Mouse (Mus musculus): ENCODE measurements around the gene Tnfaip8l3. TPM values are rescaled to one million over a fixed set of nuclear protein-coding genes. Genes with fewer than 3 reads are reported as not detected.

Tnfaip8l3 gene
- polyA plus RNA-seq, 1 experiment from 2014 or later: 0.31 TPM

DNA sequence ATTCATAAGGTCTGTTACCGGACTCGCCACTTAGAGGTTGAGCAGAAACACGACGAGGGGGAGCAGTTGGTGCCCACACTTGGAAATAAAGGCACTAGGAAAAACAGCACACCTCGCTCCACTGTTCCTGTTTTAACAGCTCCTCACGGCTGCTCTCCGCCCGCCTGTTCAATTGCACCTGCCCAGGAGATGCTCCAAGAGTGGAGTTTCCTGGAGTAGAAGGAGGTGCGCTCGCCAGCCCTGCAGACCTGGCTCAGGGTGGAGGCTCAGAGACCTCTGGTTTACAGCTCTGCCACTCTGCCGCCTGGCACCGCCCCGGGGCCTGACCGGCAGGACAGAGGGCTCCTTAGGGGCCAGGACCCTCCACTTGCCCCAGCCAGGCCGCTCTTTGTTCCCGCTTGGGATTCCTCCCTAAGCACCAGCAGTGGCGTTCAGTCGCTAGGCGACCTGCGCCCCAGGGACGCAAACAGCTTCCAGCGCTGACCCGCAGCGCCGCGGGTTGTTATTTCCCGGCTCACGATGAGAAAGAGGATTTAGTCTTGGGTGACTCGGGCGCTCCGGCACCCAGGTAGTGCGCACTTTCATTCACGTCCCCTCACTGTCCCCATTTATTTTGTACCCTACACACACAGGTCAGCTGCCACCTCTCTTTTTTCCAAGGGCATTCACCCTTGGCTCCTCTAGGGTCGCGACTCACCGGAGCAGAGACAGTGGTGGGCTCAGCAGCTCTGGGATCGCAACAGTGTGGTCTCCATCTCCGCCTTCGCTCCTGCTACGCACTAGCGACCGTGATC is 93.7 kb downstream of the Tnfaip8l3 start:
- 1% methylated on average over 42 of the region's 42 CpGs for WGBS
- peaks cover 32% of the 10 kb centered on the region for H3K27me3 ChIP-seq (ENCODE audit: control insufficient read depth, insufficient read depth, low read length)
- H3K27ac ChIP-seq (ENCODE audit: low read depth, low read length): no peak overlapping the region
- no peaks in the 10 kb centered on the region for H3K9me3 ChIP-seq (ENCODE audit: control insufficient read depth, low read length)
- H3K4me1 ChIP-seq (ENCODE audit: control insufficient read depth, insufficient read depth, low read length): 0 out of 2 replicates have a peak, but pooled peaks cover 5% of the 10 kb centered on the region
- ATAC-seq (ENCODE audit: low FRiP score, low TSS enrichment): peak; percentile 69; the same call in 1 of the 2 replicates
- no peaks in the 10 kb centered on the region for H3K36me3 ChIP-seq (ENCODE audit: control insufficient read depth, insufficient read depth, low read length)
- peak overlapping the region; percentile 87 for H3K4me2 ChIP-seq (replicated peaks; ENCODE audit: low read depth, low read length)
- peak overlapping the region; percentile 42 for H3K4me3 ChIP-seq (ENCODE audit: low read length)
- no peak overlapping the region for H3K9ac ChIP-seq (ENCODE audit: low read depth, low read length)

DNA sequence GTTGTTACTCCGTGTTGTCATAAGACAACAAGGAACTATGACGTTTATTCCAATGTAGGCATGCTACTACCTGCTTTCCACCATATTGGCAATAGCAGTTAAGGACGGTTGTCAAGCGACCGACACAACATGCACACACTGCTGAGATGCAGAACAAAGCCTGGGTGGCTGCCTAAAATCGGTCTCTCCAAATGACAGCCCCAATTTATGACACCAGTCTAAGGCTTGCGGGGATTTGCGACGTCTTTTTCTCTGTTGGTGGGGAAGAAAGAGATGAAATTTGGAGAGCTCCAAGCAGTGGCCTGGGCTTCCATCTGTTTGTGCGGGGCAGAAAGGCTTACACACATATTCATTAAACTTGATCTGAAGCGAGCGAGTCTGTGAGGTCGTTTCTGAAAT is 94.3 kb downstream of the Tnfaip8l3 start:
- 0 out of 2 replicates have a peak, but pooled peaks cover 5% of the 10 kb centered on the region for H3K4me1 ChIP-seq (ENCODE audit: control insufficient read depth, insufficient read depth, low read length)
- H3K4me2 ChIP-seq (replicated peaks; ENCODE audit: low read depth, low read length): no peak overlapping the region; the same call in 1 of the 2 replicates
- peak overlapping the region; percentile 42; the same call in 1 of the 2 replicates for H3K4me3 ChIP-seq (ENCODE audit: low read length)
- WGBS: 16% methylated on average over 13 of the region's 13 CpGs
- H3K27me3 ChIP-seq (ENCODE audit: control insufficient read depth, insufficient read depth, low read length): peaks cover 32% of the 10 kb centered on the region
- no peak overlapping the region for H3K9ac ChIP-seq (ENCODE audit: low read depth, low read length)
- no peak for ATAC-seq (ENCODE audit: low FRiP score, low TSS enrichment)
- H3K27ac ChIP-seq (ENCODE audit: low read depth, low read length): no peak overlapping the region
- H3K9me3 ChIP-seq (ENCODE audit: control insufficient read depth, low read length): no peaks in the 10 kb centered on the region
- no peaks in the 10 kb centered on the region for H3K36me3 ChIP-seq (ENCODE audit: control insufficient read depth, insufficient read depth, low read length)

Other genes with a start within 250 kb of the Tnfaip8l3 start
- gene Sln, start 218.2 kb downstream of the Tnfaip8l3 start, polyA plus RNA-seq (2014; fragmentation: Nextera tagmentation; extraction: Ambion mirVana): 0.39 and 0.49 TPM in 2 replicates
- 0.24 and 0.41 TPM in 2 replicates for gene Elmod1, start 93.1 kb downstream of the Tnfaip8l3 start, polyA plus RNA-seq (2014; fragmentation: Nextera tagmentation; extraction: Ambion mirVana)
- not detected in 2 replicates for gene Cyp19a1, start 199.7 kb upstream of the Tnfaip8l3 start, polyA plus RNA-seq (2014; fragmentation: Nextera tagmentation; extraction: Ambion mirVana)
- 3.4 and 6.0 TPM in 2 replicates for gene Gldn, start 218.1 kb upstream of the Tnfaip8l3 start, polyA plus RNA-seq (2014; fragmentation: Nextera tagmentation; extraction: Ambion mirVana)